Mouse (Mus musculus) intestine, embryonic 15.5 days (tissue): ENCODE data around the gene Wbp2. TPM values are rescaled to one million over a fixed set of nuclear protein-coding genes. Genes with fewer than 3 reads are reported as not detected.
A peak's percentile ranks its signal among the peaks of the same experiment; 100 is the strongest.

Experiments used
- ATAC-seq: fragments of 200-750 bp; cut with Nextera tagmentation; 2 replicates; pipeline ENCODE4 v1.8.0; 2017; ENCODE audit warnings: moderate TSS enrichment, moderate library complexity
- H3K27ac ChIP-seq: fragments of 300-500 bp; sonication (generic); 2 replicates; pipeline ENCODE4 v1.5.1; 2015; ENCODE audit warnings: mild to moderate bottlenecking, inconsistent platforms
- H3K27me3 ChIP-seq: fragments of 300-500 bp; sonication (generic); replicated peaks from 2 replicates; pipeline ENCODE4 v1.6.1; 2015; ENCODE audit warnings: inconsistent platforms
- H3K36me3 ChIP-seq: fragments of 300-500 bp; sonication (generic); 2 replicates; pipeline ENCODE4 v1.6.1; 2015; ENCODE audit warnings: inconsistent platforms
- H3K4me1 ChIP-seq: fragments of 300-500 bp; sonication (generic); replicated peaks from 2 replicates; pipeline ENCODE4 v1.6.1; 2015; ENCODE audit warnings: inconsistent platforms
- H3K4me2 ChIP-seq: fragments of 300-500 bp; sonication (generic); replicated peaks from 2 replicates; pipeline ENCODE4 v1.6.1; 2015; ENCODE audit warnings: mild to moderate bottlenecking, inconsistent platforms
- H3K4me3 ChIP-seq: fragments of 300-500 bp; sonication (generic); replicated peaks from 2 replicates; pipeline ENCODE4 v1.5.1; 2015; ENCODE audit warnings: inconsistent platforms
- H3K9ac ChIP-seq: fragments of 300-500 bp; sonication (generic); 2 replicates; pipeline ENCODE4 v1.6.1; 2015; ENCODE audit warnings: inconsistent platforms
- H3K9me3 ChIP-seq: fragments of 300-500 bp; sonication (generic); 2 replicates; pipeline ENCODE4 v1.6.1; 2016; ENCODE audit warnings: inconsistent platforms
- WGBS: fragments of 180-500 bp; shearing (Covaris S2); methylation state at CpG from one replicate; pipeline ENCODE4 v1.1.7; 2015; 5-methylcytosine and 5-hydroxymethylcytosine counted together
- polyA plus RNA-seq: library from polyadenylated mRNA; unstranded; fragments of >200 nt; fragmentation: Nextera tagmentation; extraction: Ambion mirVana; gene quantifications from 2 replicates; pipeline ENCODE4 v1.2.1, GENCODE M21; 2015

Gene Wbp2
- polyA plus RNA-seq, 1 experiment from 2014 or later = 93.5 TPM

DNA sequence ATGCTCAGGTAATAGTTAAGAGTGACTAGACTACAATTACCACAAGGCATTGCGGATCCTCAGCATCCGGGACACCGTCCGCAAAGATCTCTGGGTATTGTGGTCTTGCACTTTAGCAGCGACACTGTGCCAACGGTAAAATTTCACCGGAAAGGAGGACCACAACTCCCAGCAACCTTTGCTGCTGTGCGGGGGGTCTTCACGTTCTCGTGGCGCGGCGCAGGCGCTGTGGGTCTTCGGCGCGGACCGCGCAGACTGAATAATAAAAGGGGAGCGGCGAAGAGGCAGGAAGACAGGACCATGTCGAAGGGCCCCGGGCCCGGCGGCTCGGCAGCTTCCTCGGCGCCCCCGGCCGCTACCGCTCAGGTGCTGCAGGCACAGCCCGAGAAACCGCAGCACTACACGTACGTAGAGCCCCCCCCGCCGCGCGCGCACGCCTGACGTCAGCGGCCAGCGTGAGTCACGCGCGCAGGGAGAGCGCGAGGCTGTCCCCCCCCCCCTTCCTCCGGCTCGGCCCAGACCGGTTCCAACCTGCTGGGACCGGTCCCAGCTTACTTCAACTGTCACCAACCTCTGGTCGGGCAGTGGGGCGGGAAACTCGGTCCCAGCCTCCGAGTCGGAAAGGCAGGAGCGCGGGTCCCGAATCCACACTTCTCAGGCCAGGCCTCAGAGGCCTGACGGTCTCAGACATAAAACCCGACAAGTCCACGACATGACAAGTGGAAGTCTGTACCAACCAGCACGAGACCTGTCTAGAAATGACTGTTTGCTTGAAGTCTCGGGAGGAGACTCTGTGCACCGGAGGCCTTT lies 56.5 kb downstream of the Wbp2 start, which contains the start of gene Unk:
Gene Unk, plus strand, starts transcription at position 235 of the 810 bp plus-strand sequence.
- H3K36me3 ChIP-seq = peaks cover 4% of the 10 kb centered on the region; the same call in 1 of the 2 replicates
- H3K9me3 ChIP-seq = no peaks in the 10 kb centered on the region
- peaks cover 10% of the 10 kb centered on the region; the same call in 1 of the 2 replicates for H3K4me1 ChIP-seq
- H3K4me3 ChIP-seq = peak within 1 kb of the TSS; percentile 79
- H3K9ac ChIP-seq = peak within 1 kb of the TSS; percentile 91
- ATAC-seq = peak; percentile 96
- H3K27me3 ChIP-seq = no peaks in the 10 kb centered on the region
- H3K27ac ChIP-seq = peak within 1 kb of the TSS; percentile 100
- under 1% methylated on average over 67 of the region's 67 CpGs for WGBS
- peak within 1 kb of the TSS; percentile 85 for H3K4me2 ChIP-seq

DNA sequence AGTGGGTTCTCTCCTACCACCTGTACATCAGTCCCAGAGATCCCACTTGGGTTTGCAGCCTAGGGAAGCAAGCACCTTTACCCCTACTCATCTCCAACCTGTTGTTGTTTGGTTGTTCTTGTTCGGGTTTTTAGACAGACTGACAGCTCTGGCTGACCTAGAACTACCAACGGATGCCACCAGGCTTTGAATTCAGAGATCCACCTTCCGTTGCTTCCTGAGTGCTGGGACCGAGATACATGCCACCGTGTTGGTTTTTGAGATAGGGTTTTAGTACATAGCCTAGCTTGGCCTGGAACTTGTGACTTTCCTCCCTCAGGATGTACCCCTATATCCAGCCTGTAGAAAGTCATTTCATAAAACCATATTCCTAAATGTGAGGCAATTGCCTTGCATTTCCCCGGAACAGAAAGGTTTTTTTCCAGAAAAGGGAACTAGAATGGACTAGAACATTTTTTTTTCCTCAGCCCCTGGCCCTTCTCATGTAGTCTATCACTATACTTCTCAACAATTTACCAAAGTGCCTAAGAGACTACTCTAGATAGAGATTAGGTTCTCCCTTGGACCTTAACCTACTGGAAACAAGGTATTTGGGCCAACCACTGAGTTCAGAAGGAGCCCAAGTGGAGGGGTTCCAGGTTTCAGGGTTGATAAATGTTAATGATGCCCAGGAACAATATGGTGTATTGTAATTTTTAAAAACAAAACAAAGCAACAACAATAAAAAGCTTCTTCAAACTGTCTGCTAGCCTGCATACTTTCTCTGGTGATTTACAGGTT lies 57.5 kb downstream of the Wbp2 start:
- peaks cover 4% of the 10 kb centered on the region; the same call in 1 of the 2 replicates for H3K36me3 ChIP-seq
- peak overlapping the region; percentile 79 for H3K4me3 ChIP-seq
- no peaks in the 10 kb centered on the region for H3K27me3 ChIP-seq
- H3K9ac ChIP-seq = peak overlapping the region; percentile 28; the same call in 1 of the 2 replicates
- ATAC-seq = no peak
- H3K4me2 ChIP-seq = peak overlapping the region; percentile 68
- 75% methylated on average over 6 of the region's 6 CpGs for WGBS
- peaks cover 10% of the 10 kb centered on the region; the same call in 1 of the 2 replicates for H3K4me1 ChIP-seq
- H3K9me3 ChIP-seq = no peaks in the 10 kb centered on the region
- peak overlapping the region; percentile 48 for H3K27ac ChIP-seq

Other genes starting within 250 kb of the Wbp2 start
- 95.2 and 111 TPM in 2 replicates for gene Myo15b, start 228.6 kb downstream of the Wbp2 start, polyA plus RNA-seq
- 1.6 and 3.0 TPM in 2 replicates for gene Smim5, start 187.0 kb downstream of the Wbp2 start, polyA plus RNA-seq
- 25.4 and 31.4 TPM in 2 replicates for gene Smim6, start 175.0 kb downstream of the Wbp2 start, polyA plus RNA-seq
- 31.6 and 38.2 TPM in 2 replicates for gene Sap30bp, start 153.7 kb downstream of the Wbp2 start, polyA plus RNA-seq
- gene Recql5, start 153.5 kb downstream of the Wbp2 start, polyA plus RNA-seq = 16.2 and 21.0 TPM in 2 replicates
- 7.9 and 10.0 TPM in 2 replicates for gene Itgb4, start 112.3 kb downstream of the Wbp2 start, polyA plus RNA-seq
- 274 and 302 TPM in 2 replicates for gene Galk1, start 74.3 kb downstream of the Wbp2 start, polyA plus RNA-seq
- 1,398 and 1,618 TPM in 2 replicates for gene H3f3b, start 59.0 kb downstream of the Wbp2 start, polyA plus RNA-seq
- gene Unk, start 56.7 kb downstream of the Wbp2 start, polyA plus RNA-seq = 25.7 and 27.4 TPM in 2 replicates
- gene Unc13d, start 9.0 kb downstream of the Wbp2 start, polyA plus RNA-seq = 4.2 and 5.2 TPM in 2 replicates
- gene Trim47, start 40.2 kb upstream of the Wbp2 start, polyA plus RNA-seq = 18.0 and 20.9 TPM in 2 replicates
- 6.4 and 7.1 TPM in 2 replicates for gene Trim65, start 44.1 kb upstream of the Wbp2 start, polyA plus RNA-seq
- gene Mrpl38, start 51.9 kb upstream of the Wbp2 start, polyA plus RNA-seq = 107 and 109 TPM in 2 replicates
- gene Fbf1, start 81.2 kb upstream of the Wbp2 start, polyA plus RNA-seq = 20.8 and 22.0 TPM in 2 replicates
- gene Ten1, start 111.9 kb upstream of the Wbp2 start, polyA plus RNA-seq = 98.0 and 100 TPM in 2 replicates
- gene Acox1, start 112.0 kb upstream of the Wbp2 start, polyA plus RNA-seq = 56.9 and 59.4 TPM in 2 replicates
- gene Evpl, start 151.1 kb upstream of the Wbp2 start, polyA plus RNA-seq = 3.3 and 3.4 TPM in 2 replicates
- gene Srp68, start 187.2 kb upstream of the Wbp2 start, polyA plus RNA-seq = 95.2 and 96.7 TPM in 2 replicates
- 0.19 and 0.21 TPM in 2 replicates for gene Galr2, start 193.9 kb upstream of the Wbp2 start, polyA plus RNA-seq
- gene Exoc7, start 220.2 kb upstream of the Wbp2 start, polyA plus RNA-seq = 52.1 and 52.5 TPM in 2 replicates
- 0.66 and 0.77 TPM in 2 replicates for gene Foxj1, start 248.4 kb upstream of the Wbp2 start, polyA plus RNA-seq